Mouse (Mus musculus) midbrain, postnatal 0 days (tissue): ENCODE results near the gene Qtrt2. TPM values are rescaled to one million over a fixed set of nuclear protein-coding genes. Genes with fewer than 3 reads are reported as not detected.

Experiments
- ATAC-seq: fragments of 200-750 bp; cut with Nextera tagmentation; 2 replicates; pipeline ENCODE4 v1.8.0; 2017; ENCODE audit warnings: moderate number of reproducible peaks, mild to moderate bottlenecking, moderate TSS enrichment, moderate library complexity; ENCODE audit not compliant: low FRiP score
- DNase-seq: peaks from one replicate; pipeline ENCODE4 v3.0.0-alpha.2; 2015; ENCODE audit warnings: low spot score
- H3K27ac ChIP-seq: fragments of 300-500 bp; sonication (generic); 2 replicates; pipeline ENCODE4 v1.5.1; 2014; ENCODE audit warnings: low read depth, mild to moderate bottlenecking, low read length, mixed read lengths
- H3K27me3 ChIP-seq: fragments of 300-500 bp; sonication (generic); 2 replicates; pipeline ENCODE4 v1.6.1; 2014; ENCODE audit warnings: low read length, control low read depth, mixed read lengths; ENCODE audit not compliant: insufficient read depth
- H3K36me3 ChIP-seq: fragments of 300-500 bp; sonication (generic); 2 replicates; pipeline ENCODE4 v1.6.1; 2014; ENCODE audit warnings: low read length, control low read depth, mixed read lengths; ENCODE audit not compliant: insufficient read depth
- H3K4me1 ChIP-seq: fragments of 300-500 bp; sonication (generic); 2 replicates; pipeline ENCODE4 v1.6.1; 2014; ENCODE audit warnings: mild to moderate bottlenecking, control low read depth, antibody characterized with exemption, low read length, mixed read lengths; ENCODE audit not compliant: insufficient read depth
- H3K4me2 ChIP-seq: fragments of 300-500 bp; sonication (generic); 2 replicates; pipeline ENCODE4 v1.6.1; 2014; ENCODE audit warnings: low read depth, mild to moderate bottlenecking, low read length, mixed read lengths; ENCODE audit not compliant: poor library complexity, severe bottlenecking
- H3K4me3 ChIP-seq: fragments of 300-500 bp; sonication (generic); 2 replicates; pipeline ENCODE4 v1.5.1; 2014; ENCODE audit warnings: low read depth, mild to moderate bottlenecking, low read length, moderate library complexity
- H3K9ac ChIP-seq: fragments of 300-500 bp; sonication (generic); replicated peaks from 2 replicates; pipeline ENCODE4 v1.6.1; 2014; ENCODE audit warnings: mild to moderate bottlenecking, low read length, moderate library complexity, mixed read lengths; ENCODE audit not compliant: poor library complexity, severe bottlenecking
- H3K9me3 ChIP-seq: fragments of 300-500 bp; sonication (generic); 2 replicates; pipeline ENCODE4 v1.6.1; 2016; ENCODE audit warnings: low read length, control low read depth
- CTCF ChIP-seq: IDR thresholded peaks from 2 replicates; pipeline ENCODE4 v1.5.1; 2016; ENCODE audit warnings: antibody characterized with exemption, mild to moderate bottlenecking
- WGBS: fragments of 180-500 bp; shearing (Covaris S2); extraction: QIAGEN DNeasy Blood & Tissue Kit; methylation state at CpG from one replicate; pipeline ENCODE4 v1.1.7; 2014; 5-methylcytosine and 5-hydroxymethylcytosine counted together
- polyA plus RNA-seq: library from polyadenylated mRNA; unstranded; fragments of >200 nt; fragmentation: Nextera tagmentation; extraction: Ambion mirVana; gene quantifications from 2 replicates; pipeline ENCODE4 v1.2.1, GENCODE M21; 2015
- total RNA-seq: library from RNA; depleted of rRNA; stranded (reverse); fragments of >200 nt; gene quantifications from 2 replicates; pipeline ENCODE4 v1.2.3, GENCODE M21; 2014

Gene Qtrt2
- total and polyA plus RNA-seq, 2 experiments from 2014 or later = 10.3 to 28.8 TPM

GRCm38 (mm10) chr16:43951591-43951990 lies 25.0 kb upstream of the Qtrt2 start:
- no peak for DNase-seq
- no peak for ATAC-seq
- Histone ChIP-seq H3K4me3 (no peak overlapping the region), H3K9ac (no peak overlapping the region), H3K4me1 (0 out of 2 replicates have a peak, but pooled peaks cover 2% of the 10 kb centered on the region), H3K4me2 (no peak overlapping the region), H3K27ac (no peak overlapping the region), H3K27me3 (no peaks in the 10 kb centered on the region), H3K9me3 (no peaks in the 10 kb centered on the region), H3K36me3 (no peaks in the 10 kb centered on the region)
- WGBS = 81% methylated on average over 4 of the region's 4 CpGs
- no peak for TF ChIP-seq CTCF

- H3K9ac ChIP-seq = no peak overlapping the region
- DNase-seq (no peak), ATAC-seq (no peak)
- 82% methylated on average over 3 of the region's 3 CpGs for WGBS
- H3K27ac ChIP-seq = no peak overlapping the region
- no peaks in the 10 kb centered on the region for H3K36me3 ChIP-seq
- no peaks in the 10 kb centered on the region for H3K9me3 ChIP-seq
- H3K4me1 ChIP-seq = 0 out of 2 replicates have a peak, but pooled peaks cover 2% of the 10 kb centered on the region
- H3K27me3 ChIP-seq = no peaks in the 10 kb centered on the region
- H3K4me3 ChIP-seq = no peak overlapping the region
- H3K4me2 ChIP-seq = no peak overlapping the region
- no peak for TF ChIP-seq CTCF
Measured at GRCm38 (mm10) chr16:43945869-43946268, 19.3 kb upstream of the Qtrt2 start.

- H3K4me3 ChIP-seq = no peak overlapping the region
- H3K9ac ChIP-seq = no peak overlapping the region
- H3K9me3 ChIP-seq = no peaks in the 10 kb centered on the region
- H3K36me3 ChIP-seq = no peaks in the 10 kb centered on the region
- H3K4me2 ChIP-seq = no peak overlapping the region
- no peak for TF ChIP-seq CTCF
- ATAC-seq = no peak
- WGBS = 82% methylated on average over 3 of the region's 3 CpGs
- no peak overlapping the region for H3K27ac ChIP-seq
- no peak for DNase-seq
- no peaks in the 10 kb centered on the region for H3K4me1 ChIP-seq
- H3K27me3 ChIP-seq = no peaks in the 10 kb centered on the region
Measured at GRCm38 (mm10) chr16:43945351-43945750, 18.7 kb upstream of the Qtrt2 start.

GRCm38 (mm10) chr16:43940846-43941245 lies 14.2 kb upstream of the Qtrt2 start:
- H3K36me3 ChIP-seq = no peaks in the 10 kb centered on the region
- 93% methylated on average over 4 of the region's 4 CpGs for WGBS
- H3K27me3 ChIP-seq = no peaks in the 10 kb centered on the region
- no peaks in the 10 kb centered on the region for H3K9me3 ChIP-seq
- ATAC-seq (no peak), DNase-seq (no peak)
- H3K27ac ChIP-seq = no peak overlapping the region
- H3K9ac ChIP-seq = no peak overlapping the region
- no peak overlapping the region for H3K4me3 ChIP-seq
- no peak for TF ChIP-seq CTCF
- H3K4me1 ChIP-seq = no peaks in the 10 kb centered on the region
- no peak overlapping the region for H3K4me2 ChIP-seq

GRCm38 (mm10) chr16:43935892-43936291 lies 9.3 kb upstream of the Qtrt2 start:
- Histone ChIP-seq H3K36me3 (no peaks in the 10 kb centered on the region), H3K9ac (no peak overlapping the region), H3K27me3 (no peaks in the 10 kb centered on the region), H3K4me1 (no peaks in the 10 kb centered on the region), H3K27ac (no peak overlapping the region), H3K4me2 (no peak overlapping the region), H3K9me3 (no peaks in the 10 kb centered on the region), H3K4me3 (no peak overlapping the region)
- 87% methylated on average over 3 of the region's 3 CpGs for WGBS
- ATAC-seq (no peak), DNase-seq (no peak)
- TF ChIP-seq CTCF = no peak

GRCm38 (mm10) chr16:43935367-43935766 lies 8.8 kb upstream of the Qtrt2 start:
- Histone ChIP-seq H3K9ac (no peak overlapping the region), H3K9me3 (no peaks in the 10 kb centered on the region), H3K36me3 (no peaks in the 10 kb centered on the region), H3K4me2 (no peak overlapping the region), H3K4me3 (no peak overlapping the region), H3K27me3 (no peaks in the 10 kb centered on the region), H3K27ac (no peak overlapping the region), H3K4me1 (no peaks in the 10 kb centered on the region)
- no peak for TF ChIP-seq CTCF
- no peak for ATAC-seq
- DNase-seq = no peak
- WGBS = 72% methylated on average over 3 of the region's 3 CpGs
